Mouse (Mus musculus): Measurements from ENCODE around the gene Kcnma1.

DNA sequence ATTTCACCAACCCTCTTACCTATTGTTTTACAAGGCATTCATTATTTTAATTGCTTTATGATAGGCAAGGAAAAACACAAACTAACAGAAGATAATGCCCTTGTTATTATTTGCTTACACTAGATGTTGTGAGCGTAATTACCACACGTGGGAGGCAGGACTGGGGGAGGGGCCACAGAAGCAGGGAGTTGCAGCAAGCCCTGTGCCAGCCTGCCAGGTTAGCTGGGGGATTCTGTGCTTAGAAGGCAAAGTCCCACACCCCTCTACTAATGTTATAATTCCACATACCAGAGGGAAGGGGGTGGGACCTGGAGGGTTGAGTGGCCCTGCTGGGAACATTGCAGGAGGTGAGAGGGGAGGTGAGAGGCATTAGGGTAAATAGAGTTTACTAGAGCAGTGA lies 207.9 kb downstream of the Kcnma1 start:
- no peak for TF ChIP-seq CTCF (IDR thresholded peaks at IDR 0.05; ENCODE audit: extremely low read depth, insufficient read length, insufficient replicate concordance, low read depth, low read length)
- TF ChIP-seq POLR2A (IDR thresholded peaks at IDR 0.05; ENCODE audit: low read depth, low read length) = no peak
